8 mouse cellular contexts compared by ENCODE assay signal in genomic region chr3:108283781-108284601, GRCm38 (mm10). TPM values are rescaled to one million over a fixed set of nuclear protein-coding genes. Genes with fewer than 3 reads are reported as not detected.
DNase-seq lines count a peak whose midpoint lies in the region; ATAC-seq and TF ChIP-seq lines count a peak whose summit lies in the region.

Sort1 (plus strand) TSS chr3:108284082.

- TF ChIP-seq RAD21 in CH12.LX (IDR thresholded peaks at IDR 0.05; ENCODE audit: low read depth, low read length): no peak

- TF ChIP-seq EP300 in CH12.LX (IDR thresholded peaks at IDR 0.05; ENCODE audit: low read length): no peak

- peak within 1 kb of the TSS; percentile 85 for H3K4me2 ChIP-seq in CH12.LX (ENCODE audit: insufficient read depth, low read depth, poor library complexity, severe bottlenecking)
- peak within 1 kb of the TSS; percentile 82 for H3K4me2 ChIP-seq in forebrain, embryonic 12.5 days
- peak within 1 kb of the TSS; percentile 70 for H3K4me2 ChIP-seq in heart, embryonic 16.5 days (ENCODE audit: low read depth, low read length)
- peak within 1 kb of the TSS; percentile 83 for H3K4me2 ChIP-seq in liver, embryonic 15.5 days
- H3K4me2 ChIP-seq in neural tube, embryonic 13.5 days: peak within 1 kb of the TSS; percentile 70

- dilution Hi-C loops in CH12.LX (cut with MboI; ENCODE audit: extremely low pct_ligation_motif_present, extremely low pct_unique_long_range_greater_than_20kb, low sequenced_read_pairs): no loop called here

- H3K4me3 ChIP-seq in CH12.LX (replicated peaks in 1 of 3; ENCODE audit: low read depth in 2 of 3, low read length in 2 of 3, poor library complexity in 1 of 3): peak within 1 kb of the TSS; percentile 28 to 66 (median 37)
- H3K4me3 ChIP-seq in forebrain, embryonic 12.5 days (replicated peaks): peak within 1 kb of the TSS; percentile 96
- H3K4me3 ChIP-seq in heart, embryonic 16.5 days (ENCODE audit: low read length): peak within 1 kb of the TSS; percentile 71
- peak within 1 kb of the TSS; percentile 67 for H3K4me3 ChIP-seq in liver, embryonic 15.5 days (replicated peaks)
- peak within 1 kb of the TSS; percentile 85 for H3K4me3 ChIP-seq in neural tube, embryonic 13.5 days

- under 1% methylated on average over 80 of the region's 109 CpGs for WGBS in forebrain, embryonic 12.5 days
- under 1% methylated on average over 102 of the region's 109 CpGs for WGBS in heart, embryonic 16.5 days
- WGBS in liver, embryonic 15.5 days (ENCODE audit: insufficient replicate concordance): under 1% methylated on average over 109 of the region's 109 CpGs
- WGBS in neural tube, embryonic 13.5 days: under 1% methylated on average over 76 of the region's 109 CpGs

- no peaks in the 10 kb centered on the region for H3K9me3 ChIP-seq in CH12.LX (replicated peaks; ENCODE audit: low read length)
- H3K9me3 ChIP-seq in forebrain, embryonic 12.5 days: no peaks in the 10 kb centered on the region
- no peaks in the 10 kb centered on the region for H3K9me3 ChIP-seq in heart, embryonic 16.5 days (replicated peaks; ENCODE audit: control insufficient read depth, low read length)
- H3K9me3 ChIP-seq in liver, embryonic 15.5 days (replicated peaks): no peaks in the 10 kb centered on the region
- no peaks in the 10 kb centered on the region for H3K9me3 ChIP-seq in neural tube, embryonic 13.5 days

- TF ChIP-seq CTCF in CH12.LX (conservative IDR thresholded peaks at IDR 0.05 in 1 of 2, IDR thresholded peaks at IDR 0.05 in 1 of 2; ENCODE audit: low read depth in 2 of 2, low read length in 2 of 2): no peak

- peak within 1 kb of the TSS; percentile 16; the same call in 1 of the 2 replicates for H3K9ac ChIP-seq in CH12.LX (ENCODE audit: insufficient read depth, low read depth)
- H3K9ac ChIP-seq in forebrain, embryonic 12.5 days: peak within 1 kb of the TSS; percentile 97
- H3K9ac ChIP-seq in heart, embryonic 16.5 days (ENCODE audit: low read length): peak within 1 kb of the TSS; percentile 81
- peak within 1 kb of the TSS; percentile 48 for H3K9ac ChIP-seq in liver, embryonic 15.5 days
- peak within 1 kb of the TSS; percentile 89 for H3K9ac ChIP-seq in neural tube, embryonic 13.5 days

- DNase-seq in CH12.LX (ENCODE audit: extremely low read depth): peak; percentile 26
- DNase-seq in c-Kit-positive CD71-positive TER-119-negative erythroid progenitor cells, embryonic 14.5 days (ENCODE audit: low read depth): peak; percentile 62
- peak; percentile 83 to 95 for DNase-seq in kidney, postnatal 25 days
- DNase-seq in telencephalon, adult 2 months (ENCODE audit: low read depth, low spot score): peak; percentile 90

- H3K27me3 ChIP-seq in CH12.LX (replicated peaks): peaks cover 15% of the 10 kb centered on the region
- no peaks in the 10 kb centered on the region for H3K27me3 ChIP-seq in forebrain, embryonic 12.5 days
- H3K27me3 ChIP-seq in heart, embryonic 16.5 days (ENCODE audit: control insufficient read depth, insufficient read depth, low read length): no peaks in the 10 kb centered on the region
- H3K27me3 ChIP-seq in liver, embryonic 15.5 days: peaks cover 37% of the 10 kb centered on the region
- no peaks in the 10 kb centered on the region for H3K27me3 ChIP-seq in neural tube, embryonic 13.5 days

- H3K4me1 ChIP-seq in CH12.LX (ENCODE audit: control insufficient read depth in 1 of 2, insufficient read depth in 2 of 2): peaks cover 0 to 6% of the 10 kb centered on the region in 2 experiments; a peak in 2 of 4 replicates
- H3K4me1 ChIP-seq in forebrain, embryonic 12.5 days: peaks cover 55% of the 10 kb centered on the region
- H3K4me1 ChIP-seq in heart, embryonic 16.5 days (ENCODE audit: control insufficient read depth, insufficient read depth, low read length): peaks cover 39% of the 10 kb centered on the region
- H3K4me1 ChIP-seq in liver, embryonic 15.5 days (replicated peaks): peaks cover 40% of the 10 kb centered on the region
- peaks cover 55% of the 10 kb centered on the region for H3K4me1 ChIP-seq in neural tube, embryonic 13.5 days (replicated peaks)

- ATAC-seq in forebrain, embryonic 12.5 days (ENCODE audit: low FRiP score): peak; percentile 99
- ATAC-seq in heart, embryonic 16.5 days (replicated peaks; ENCODE audit: extremely low read depth, insufficient read depth, low FRiP score): peak; percentile 98
- ATAC-seq in liver, embryonic 15.5 days (ENCODE audit: insufficient read depth): peak; percentile 87
- ATAC-seq in neural tube, embryonic 13.5 days (ENCODE audit: low read depth): peak; percentile 98

- H3K36me3 ChIP-seq in CH12.LX (replicated peaks in 1 of 2; ENCODE audit: control insufficient read depth in 1 of 2, insufficient read depth in 1 of 2, low read length in 1 of 2): peaks cover 4 to 13% of the 10 kb centered on the region in 2 experiments
- H3K36me3 ChIP-seq in forebrain, embryonic 12.5 days (replicated peaks): no peaks in the 10 kb centered on the region; the same call in 1 of the 2 replicates
- peaks cover 1% of the 10 kb centered on the region; the same call in 1 of the 2 replicates for H3K36me3 ChIP-seq in heart, embryonic 16.5 days (ENCODE audit: control insufficient read depth, insufficient read depth)
- H3K36me3 ChIP-seq in liver, embryonic 15.5 days (replicated peaks): peaks cover 8% of the 10 kb centered on the region
- H3K36me3 ChIP-seq in neural tube, embryonic 13.5 days: 0 out of 2 replicates have a peak, but pooled peaks cover 3% of the 10 kb centered on the region

- no peak within 1 kb of the TSS for H3K27ac ChIP-seq in CH12.LX (ENCODE audit: insufficient read depth, low read depth)
- H3K27ac ChIP-seq in forebrain, embryonic 12.5 days: peak within 1 kb of the TSS; percentile 88
- H3K27ac ChIP-seq in heart, embryonic 16.5 days (ENCODE audit: low read length): peak within 1 kb of the TSS; percentile 80
- peak within 1 kb of the TSS; percentile 53; the same call in 1 of the 2 replicates for H3K27ac ChIP-seq in liver, embryonic 15.5 days (replicated peaks)
- H3K27ac ChIP-seq in neural tube, embryonic 13.5 days (replicated peaks): peak within 1 kb of the TSS; percentile 91

- H3K79me2 ChIP-seq in CH12.LX (replicated peaks; ENCODE audit: control insufficient read depth, extremely low read depth, insufficient read depth, poor library complexity, severe bottlenecking): no peaks in the 10 kb centered on the region

- in situ Hi-C loops in CH12.LX (cut with MboI; ENCODE audit: low pct_ligation_motif_present, low pct_unique_long_range_greater_than_20kb, low sequenced_read_pairs): no loop called here

- no peak; the same call in 1 of the 2 replicates for TF ChIP-seq POLR2A in CH12.LX (IDR thresholded peaks at IDR 0.05; ENCODE audit: low read depth, low read length)

TF ChIP-seq in CH12.LX, 34 proteins besides CTCF, POLR2A, EP300 and RAD21:
- TF ChIP-seq NRF1 (IDR thresholded peaks at IDR 0.05; ENCODE audit: low read depth, low read length) (peak; percentile 32; the same call in 1 of the 2 replicates), ZNF384 (IDR thresholded peaks at IDR 0.05; ENCODE audit: low read depth, low read length) (no peak)
TF ChIP-seq in CH12.LX: peak in this region for 1.

RNA-seq across cellular contexts. Expression of gene Sort1, which starts in this region (rescaled TPM):
- total RNA-seq in CH12.LX (2012; rRNA removed) (0.50 and 1.2 TPM in 2 replicates), CH12.LX (2014; rRNA removed) (0.15 and 0.31 TPM in 2 replicates)
- 0.52 and 0.90 TPM in 2 replicates for polyA plus RNA-seq in CH12.LX (2012; ENCODE audit: insufficient read length, low read depth)
- 23.3 and 30.8 TPM in 2 replicates for polyA plus RNA-seq in forebrain, embryonic 12.5 days (2016; fragmentation: Nextera tagmentation; extraction: Ambion mirVana)
- 5.4 and 10.5 TPM in 2 replicates for polyA plus RNA-seq in heart, embryonic 16.5 days (2015; fragmentation: Nextera tagmentation; extraction: Ambion mirVana)
- 3.8 and 4.4 TPM in 2 replicates for polyA plus RNA-seq in liver, embryonic 15.5 days (2015; fragmentation: Nextera tagmentation; extraction: Ambion mirVana)
- polyA plus RNA-seq in neural tube, embryonic 13.5 days (2015; fragmentation: Nextera tagmentation; extraction: Ambion mirVana): 19.4 and 20.4 TPM in 2 replicates

Comparison
In these comparisons a context has a peak if more than half of its experiments do, and no peak if none do; other contexts are left out.
1. DNase-seq: peak in every context shown above with its lines; median percentile 90 in telencephalon, adult 2 months; 89 in kidney, postnatal 25 days; 62 in c-Kit-positive CD71-positive TER-119-negative erythroid progenitor cells, embryonic 14.5 days; 26 in CH12.LX.
2. H3K4me3 ChIP-seq: peak in every context shown above with its lines; median percentile 96 in forebrain, embryonic 12.5 days; 85 in neural tube, embryonic 13.5 days; 71 in heart, embryonic 16.5 days; 67 in liver, embryonic 15.5 days; 37 in CH12.LX.
3. H3K9ac ChIP-seq: peak in every context shown above with its lines; median percentile 97 in forebrain, embryonic 12.5 days; 89 in neural tube, embryonic 13.5 days; 81 in heart, embryonic 16.5 days; 48 in liver, embryonic 15.5 days; 16 in CH12.LX.